Mouse (Mus musculus) urinary bladder, postnatal 36 days (tissue): ENCODE results near the gene Cemip2.

Experiments
- DNase-seq, 2 experiments: peaks; one replicate each; pipeline ENCODE4 v3.0.0; 2022; ENCODE audit warnings: low spot score in 2 of 2, mixed read lengths in 1 of 2

The Cemip2 gene

GRCm38 (mm10) chr19:21778147-21778917, at the start of gene Cemip2:
TSS of gene Cemip2 (plus strand) at chr19:21778342.
- DNase-seq, result peak; percentile 93 to 96

- DNase-seq, result no peak
Observed at GRCm38 (mm10) chr19:21728342-21728741, 49.8 kb upstream of the Cemip2 start.

- DNase-seq, result no peak
Observed at GRCm38 (mm10) chr19:21731887-21732286, 46.3 kb upstream of the Cemip2 start.

- DNase-seq, result no peak
Observed at GRCm38 (mm10) chr19:21733176-21733575, 45.0 kb upstream of the Cemip2 start.

GRCm38 (mm10) chr19:21734112-21734511, 44.0 kb upstream of the Cemip2 start:
- no peak for DNase-seq

GRCm38 (mm10) chr19:21737446-21737845, 40.7 kb upstream of the Cemip2 start:
- no peak for DNase-seq

- DNase-seq, result peak in 1 of 2 experiments; percentile 30
Observed at GRCm38 (mm10) chr19:21737881-21738590, 40.1 kb upstream of the Cemip2 start.

GRCm38 (mm10) chr19:21738591-21739280, 39.4 kb upstream of the Cemip2 start:
- DNase-seq, result no peak

- DNase-seq, result no peak
Observed at GRCm38 (mm10) chr19:21742138-21742537, 36.0 kb upstream of the Cemip2 start.

GRCm38 (mm10) chr19:21745586-21745985, 32.6 kb upstream of the Cemip2 start:
- DNase-seq, result no peak

- DNase-seq, result peak; percentile 30 to 63
Observed at GRCm38 (mm10) chr19:21747356-21747755, 30.8 kb upstream of the Cemip2 start.

- DNase-seq, result no peak
Observed at GRCm38 (mm10) chr19:21750154-21750553, 28.0 kb upstream of the Cemip2 start.

- DNase-seq, result no peak
Observed at GRCm38 (mm10) chr19:21761676-21762075, 16.5 kb upstream of the Cemip2 start.

GRCm38 (mm10) chr19:21764013-21764412, 14.1 kb upstream of the Cemip2 start:
- no peak for DNase-seq

GRCm38 (mm10) chr19:21764738-21765137, 13.4 kb upstream of the Cemip2 start:
- DNase-seq, result no peak

- DNase-seq, result no peak
Observed at GRCm38 (mm10) chr19:21767500-21768045, 10.6 kb upstream of the Cemip2 start.

- no peak for DNase-seq
Observed at GRCm38 (mm10) chr19:21769796-21770195, 8.3 kb upstream of the Cemip2 start.

GRCm38 (mm10) chr19:21771586-21771985, 6.6 kb upstream of the Cemip2 start:
- DNase-seq, result no peak

- DNase-seq, result no peak
Observed at GRCm38 (mm10) chr19:21773621-21774020, 4.5 kb upstream of the Cemip2 start.

- DNase-seq, result no peak
Observed at GRCm38 (mm10) chr19:21775629-21776028, 2.5 kb upstream of the Cemip2 start.

GRCm38 (mm10) chr19:21776671-21777070, 1.5 kb upstream of the Cemip2 start:
- no peak for DNase-seq

GRCm38 (mm10) chr19:21777171-21777731, 891 bp upstream of the Cemip2 start:
- peak in 1 of 2 experiments; percentile 46 for DNase-seq
